Mouse (Mus musculus): ENCODE results near the gene Atp13a5. TPM values are rescaled to one million over a fixed set of nuclear protein-coding genes. Genes with fewer than 3 reads are reported as not detected.

The Atp13a5 gene
- polyA plus RNA-seq, 1 experiment, result not detected

DNA sequence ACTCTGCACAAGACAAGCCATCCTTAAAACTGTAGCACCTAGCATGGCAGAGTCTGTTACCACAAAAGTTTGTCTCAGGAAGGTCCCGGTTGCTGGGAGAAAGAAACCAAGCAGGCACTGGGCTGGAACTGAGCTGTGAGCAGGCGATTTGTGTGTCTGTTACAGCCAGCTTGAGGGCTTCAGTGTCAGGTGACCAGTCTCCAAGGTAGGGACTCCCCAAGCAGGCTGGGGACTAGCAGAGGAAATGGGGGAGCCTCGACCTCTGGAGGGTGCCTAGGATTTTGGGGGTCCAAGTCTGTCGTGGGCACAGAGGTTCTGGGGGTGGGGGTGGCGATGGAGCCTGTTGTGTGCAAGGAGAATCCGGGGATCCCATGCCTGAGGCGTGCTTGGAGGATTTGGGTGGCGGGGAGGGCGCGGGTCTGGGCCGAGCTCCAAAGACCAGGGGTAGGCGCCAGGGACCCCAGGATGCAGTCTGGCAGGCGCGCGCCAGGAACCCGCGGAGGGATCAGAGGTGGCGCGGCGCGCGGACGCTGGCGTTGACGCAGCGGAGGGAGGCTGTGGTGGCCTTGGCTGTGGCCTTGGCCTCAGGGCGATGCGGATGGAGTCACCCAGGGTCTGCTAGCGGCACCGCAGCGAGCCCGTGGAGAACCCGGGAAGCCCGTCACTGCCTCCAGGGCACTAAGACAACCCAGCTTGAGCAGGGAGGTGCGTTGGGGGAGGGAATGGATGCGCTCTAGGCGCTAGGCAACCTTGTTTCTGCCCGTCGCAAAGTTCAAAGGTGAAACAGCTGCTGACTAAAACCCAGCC, 168.7 kb downstream of the Atp13a5 start, which contains the start of gene Hrasls:
Hrasls (plus strand) TSS at position 91 of the 807 bp plus-strand sequence.
- Histone ChIP-seq H3K27ac (ENCODE audit: insufficient read depth, low read depth, low read length) (no peak within 1 kb of the TSS), H3K4me3 (ENCODE audit: insufficient read depth, low read length) (no peak within 1 kb of the TSS), H3K4me1 (ENCODE audit: control insufficient read depth, insufficient read depth, low read length) (no peaks in the 10 kb centered on the region)
- TF ChIP-seq CTCF (IDR thresholded peaks at IDR 0.05; ENCODE audit: low read depth, low read length), result no peak
- TF ChIP-seq POLR2A (IDR thresholded peaks at IDR 0.05; ENCODE audit: borderline replicate concordance, low read depth, low read length), result no peak

DNA sequence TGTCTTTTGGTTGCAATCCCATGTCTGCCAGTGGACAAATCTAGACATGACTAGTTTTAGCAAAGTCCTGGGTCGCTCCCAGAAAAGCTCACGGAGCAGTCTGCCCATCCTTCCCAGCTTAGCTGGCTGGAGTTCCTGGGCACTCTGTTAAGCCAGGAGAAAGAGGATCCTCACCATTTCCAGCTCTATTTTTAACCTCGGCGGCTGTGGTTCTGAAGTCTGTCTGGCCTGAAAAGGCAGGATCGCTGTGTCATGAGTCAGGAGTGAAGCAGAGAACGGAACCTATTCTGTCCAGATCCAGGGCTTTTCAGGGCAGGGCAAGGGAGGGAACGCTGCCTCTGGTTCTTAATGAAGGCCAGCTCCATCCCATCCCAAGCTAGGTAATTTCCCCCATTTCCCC, 169.7 kb downstream of the Atp13a5 start:
- Histone ChIP-seq H3K27ac (ENCODE audit: insufficient read depth, low read depth, low read length) (no peak overlapping the region), H3K4me1 (ENCODE audit: control insufficient read depth, insufficient read depth, low read length) (no peaks in the 10 kb centered on the region), H3K4me3 (ENCODE audit: insufficient read depth, low read length) (no peak overlapping the region)
- TF ChIP-seq CTCF (IDR thresholded peaks at IDR 0.05; ENCODE audit: low read depth, low read length) (no peak), POLR2A (IDR thresholded peaks at IDR 0.05; ENCODE audit: borderline replicate concordance, low read depth, low read length) (no peak)

DNA sequence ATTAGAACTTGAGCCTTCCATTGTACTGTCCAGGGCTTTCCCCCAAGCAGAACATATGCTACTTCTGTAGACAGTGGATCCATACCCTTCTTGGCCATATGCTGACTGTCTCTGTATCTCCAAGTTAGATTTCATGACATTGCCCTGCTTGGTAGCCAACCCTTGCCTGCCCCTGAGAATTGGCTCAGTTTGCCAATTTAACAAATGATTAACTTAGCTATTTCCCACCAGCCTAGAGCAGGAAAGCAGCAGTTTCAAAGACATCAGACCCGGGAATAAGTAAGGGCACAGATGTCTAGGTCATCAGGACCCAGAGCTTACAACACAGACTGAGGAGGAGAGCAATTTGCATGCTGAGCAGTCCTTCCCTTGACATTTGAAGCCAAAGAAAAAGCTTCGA, 173.0 kb downstream of the Atp13a5 start:
- Histone ChIP-seq H3K4me1 (ENCODE audit: control insufficient read depth, insufficient read depth, low read length) (no peaks in the 10 kb centered on the region), H3K27ac (ENCODE audit: insufficient read depth, low read depth, low read length) (no peak overlapping the region), H3K4me3 (ENCODE audit: insufficient read depth, low read length) (no peak overlapping the region)
- TF ChIP-seq POLR2A (IDR thresholded peaks at IDR 0.05; ENCODE audit: borderline replicate concordance, low read depth, low read length), result no peak
- TF ChIP-seq CTCF (IDR thresholded peaks at IDR 0.05; ENCODE audit: low read depth, low read length), result no peak

DNA sequence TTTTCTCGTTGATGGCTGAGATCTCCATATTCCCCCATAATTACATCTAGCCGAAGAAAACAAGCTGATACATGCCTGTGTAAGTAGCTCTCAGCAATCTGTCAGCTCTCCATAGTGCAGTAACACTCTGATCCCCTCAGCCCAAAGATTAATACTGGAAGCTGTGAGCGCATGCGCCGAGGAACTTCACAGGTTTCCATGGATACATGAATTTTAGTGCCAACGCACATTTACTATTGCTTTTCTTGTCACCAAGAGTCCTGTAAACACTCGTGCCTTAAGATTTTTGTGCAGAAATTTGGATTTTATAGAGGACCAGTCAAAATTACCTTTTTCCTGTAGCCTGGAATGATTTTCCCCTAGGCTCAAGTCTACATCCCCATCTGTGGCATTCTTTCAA, 173.7 kb downstream of the Atp13a5 start:
- no peak overlapping the region for H3K27ac ChIP-seq (ENCODE audit: insufficient read depth, low read depth, low read length)
- no peak for TF ChIP-seq POLR2A (IDR thresholded peaks at IDR 0.05; ENCODE audit: borderline replicate concordance, low read depth, low read length)
- TF ChIP-seq CTCF (IDR thresholded peaks at IDR 0.05; ENCODE audit: low read depth, low read length), result no peak

DNA sequence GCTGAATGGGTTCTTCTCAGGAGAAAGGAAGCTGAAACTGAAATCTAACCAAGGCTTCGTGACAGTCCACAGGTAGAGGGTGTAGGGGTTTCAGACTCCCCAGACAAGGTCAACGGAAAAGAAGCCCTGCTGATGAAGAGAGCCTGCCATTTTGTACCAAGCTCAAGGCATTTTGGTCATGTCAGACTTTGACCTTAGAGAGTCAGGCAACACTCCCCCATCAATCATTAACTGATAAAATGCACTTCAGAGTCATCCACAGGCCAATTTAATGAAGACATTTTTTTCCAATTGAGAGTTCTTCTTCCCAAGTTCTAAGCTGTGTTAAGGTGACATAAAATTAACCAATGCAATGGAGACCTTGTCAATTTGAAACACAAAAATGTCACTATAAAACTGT, 177.4 kb downstream of the Atp13a5 start:
- no peaks in the 10 kb centered on the region for H3K4me1 ChIP-seq (ENCODE audit: control insufficient read depth, insufficient read depth, low read length)
- TF ChIP-seq CTCF (IDR thresholded peaks at IDR 0.05; ENCODE audit: low read depth, low read length) (no peak), POLR2A (IDR thresholded peaks at IDR 0.05; ENCODE audit: borderline replicate concordance, low read depth, low read length) (no peak)

More for the DNA sequence above, 173.7 kb downstream of the Atp13a5 start:
- H3K4me3 ChIP-seq (ENCODE audit: insufficient read depth, low read length), result no peak overlapping the region
- no peaks in the 10 kb centered on the region for H3K4me1 ChIP-seq (ENCODE audit: control insufficient read depth, insufficient read depth, low read length)

DNA sequence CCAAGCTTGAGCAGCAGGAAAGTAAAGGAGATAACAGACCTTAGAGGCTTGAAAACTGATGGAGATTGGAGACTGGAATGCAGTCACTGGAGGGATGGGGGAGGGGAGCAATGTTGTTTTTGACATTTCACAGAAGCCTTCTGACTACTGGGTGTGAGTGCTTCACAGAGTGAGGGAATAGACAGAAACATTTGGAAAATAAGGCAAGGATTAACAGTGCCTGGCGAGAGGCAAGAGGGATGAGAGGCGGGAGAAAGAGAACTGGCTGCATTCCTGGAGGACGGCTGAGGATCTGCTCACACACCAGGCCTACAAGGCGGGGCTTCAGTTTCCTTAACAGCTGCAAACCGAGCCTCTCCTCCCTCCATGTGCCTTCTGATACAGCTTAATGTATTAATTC, 180.1 kb downstream of the Atp13a5 start:
- Histone ChIP-seq H3K4me3 (ENCODE audit: insufficient read depth, low read length) (no peak overlapping the region), H3K27ac (ENCODE audit: insufficient read depth, low read depth, low read length) (no peak overlapping the region), H3K4me1 (ENCODE audit: control insufficient read depth, insufficient read depth, low read length) (no peaks in the 10 kb centered on the region)
- TF ChIP-seq POLR2A (IDR thresholded peaks at IDR 0.05; ENCODE audit: borderline replicate concordance, low read depth, low read length), result no peak
- TF ChIP-seq CTCF (IDR thresholded peaks at IDR 0.05; ENCODE audit: low read depth, low read length), result no peak

More for the DNA sequence above, 177.4 kb downstream of the Atp13a5 start:
- Histone ChIP-seq H3K27ac (ENCODE audit: insufficient read depth, low read depth, low read length) (no peak overlapping the region), H3K4me3 (ENCODE audit: insufficient read depth, low read length) (no peak overlapping the region)

DNA sequence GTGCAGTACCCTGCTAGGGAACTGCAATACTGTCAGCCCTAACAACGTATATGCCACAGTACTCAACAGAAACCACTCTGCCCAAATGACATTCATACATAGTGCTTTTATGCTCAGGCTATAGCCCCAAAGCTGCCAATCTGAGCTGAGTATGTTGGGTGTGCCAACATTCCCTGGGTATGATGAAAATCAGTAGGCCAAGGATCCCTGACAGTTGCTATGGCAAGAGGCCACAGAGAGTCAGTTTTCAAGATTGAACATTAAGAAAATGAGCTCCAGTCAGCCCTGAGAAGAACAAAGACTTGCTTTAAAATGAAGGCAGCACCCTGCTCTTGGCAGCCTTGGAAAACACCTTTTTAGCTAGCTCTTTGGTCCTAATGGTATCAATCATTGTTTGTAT, 183.4 kb downstream of the Atp13a5 start:
- H3K4me3 ChIP-seq (ENCODE audit: insufficient read depth, low read length), result no peak overlapping the region
- TF ChIP-seq POLR2A (IDR thresholded peaks at IDR 0.05; ENCODE audit: borderline replicate concordance, low read depth, low read length) (no peak), CTCF (IDR thresholded peaks at IDR 0.05; ENCODE audit: low read depth, low read length) (no peak)
- no peak overlapping the region for H3K27ac ChIP-seq (ENCODE audit: insufficient read depth, low read depth, low read length)
- no peaks in the 10 kb centered on the region for H3K4me1 ChIP-seq (ENCODE audit: control insufficient read depth, insufficient read depth, low read length)

DNA sequence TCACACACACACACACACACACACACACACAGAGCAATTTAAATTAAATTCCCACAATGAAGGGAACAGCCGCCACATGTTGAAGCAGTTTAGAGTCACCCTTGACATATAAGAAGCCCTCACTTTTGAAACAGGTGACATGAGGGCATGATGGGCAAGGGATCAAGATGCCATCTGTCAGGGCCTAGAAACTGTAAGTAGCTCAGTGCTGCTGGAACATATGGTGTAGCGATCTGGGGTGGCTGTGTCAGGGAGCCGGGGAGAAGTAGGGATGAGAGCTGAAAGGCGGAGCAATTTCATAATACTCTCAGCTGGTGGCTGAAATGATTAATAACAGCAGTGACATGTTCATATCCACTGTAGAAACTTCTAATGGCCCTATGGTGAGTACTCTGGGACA, 184.6 kb downstream of the Atp13a5 start:
- TF ChIP-seq POLR2A (IDR thresholded peaks at IDR 0.05; ENCODE audit: borderline replicate concordance, low read depth, low read length), result no peak
- no peak for TF ChIP-seq CTCF (IDR thresholded peaks at IDR 0.05; ENCODE audit: low read depth, low read length)
- no peak overlapping the region for H3K4me3 ChIP-seq (ENCODE audit: insufficient read depth, low read length)
- no peaks in the 10 kb centered on the region for H3K4me1 ChIP-seq (ENCODE audit: control insufficient read depth, insufficient read depth, low read length)
- no peak overlapping the region for H3K27ac ChIP-seq (ENCODE audit: insufficient read depth, low read depth, low read length)

DNA sequence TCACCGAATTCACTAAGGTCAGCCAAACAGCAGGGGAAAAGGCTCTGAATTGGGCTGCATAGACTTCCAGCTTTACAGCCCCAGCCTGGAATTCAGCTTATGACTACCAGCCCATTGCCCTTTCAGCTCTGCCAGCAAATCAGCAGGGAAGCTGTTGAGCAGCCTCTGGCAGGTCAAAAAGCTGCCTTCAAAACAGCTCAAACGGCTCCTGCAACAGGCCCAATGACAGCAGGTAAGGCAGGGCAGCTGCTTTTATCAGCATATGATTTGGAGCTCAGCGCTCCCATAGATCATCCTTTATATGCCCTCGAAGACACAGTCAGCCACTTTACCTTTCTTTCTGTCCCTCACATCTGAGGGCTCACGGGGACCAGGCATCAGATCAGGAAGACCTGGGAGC, 185.6 kb downstream of the Atp13a5 start:
- no peak overlapping the region for H3K4me3 ChIP-seq (ENCODE audit: insufficient read depth, low read length)
- TF ChIP-seq CTCF (IDR thresholded peaks at IDR 0.05; ENCODE audit: low read depth, low read length), result no peak
- no peak for TF ChIP-seq POLR2A (IDR thresholded peaks at IDR 0.05; ENCODE audit: borderline replicate concordance, low read depth, low read length)
- no peak overlapping the region for H3K27ac ChIP-seq (ENCODE audit: insufficient read depth, low read depth, low read length)
- no peaks in the 10 kb centered on the region for H3K4me1 ChIP-seq (ENCODE audit: control insufficient read depth, insufficient read depth, low read length)

Other genes with a start within 250 kb of the Atp13a5 start
- gene Hrasls, start 169.0 kb downstream of the Atp13a5 start, polyA plus RNA-seq (2012; ENCODE audit: insufficient read depth, insufficient read length, missing spikeins), result not detected in 2 replicates
- gene Atp13a4, start 166.1 kb upstream of the Atp13a5 start, polyA plus RNA-seq (2012; ENCODE audit: insufficient read depth, insufficient read length, missing spikeins), result not detected in 2 replicates
- gene Opa1, start 200.6 kb upstream of the Atp13a5 start, polyA plus RNA-seq (2012; ENCODE audit: insufficient read depth, insufficient read length, missing spikeins), result 27.3 and 30.8 TPM in 2 replicates

Data from bone marrow macrophage, adult 2 months (primary cell).